Mouse (Mus musculus): Measurements from ENCODE around the gene Tssc4.

DNA sequence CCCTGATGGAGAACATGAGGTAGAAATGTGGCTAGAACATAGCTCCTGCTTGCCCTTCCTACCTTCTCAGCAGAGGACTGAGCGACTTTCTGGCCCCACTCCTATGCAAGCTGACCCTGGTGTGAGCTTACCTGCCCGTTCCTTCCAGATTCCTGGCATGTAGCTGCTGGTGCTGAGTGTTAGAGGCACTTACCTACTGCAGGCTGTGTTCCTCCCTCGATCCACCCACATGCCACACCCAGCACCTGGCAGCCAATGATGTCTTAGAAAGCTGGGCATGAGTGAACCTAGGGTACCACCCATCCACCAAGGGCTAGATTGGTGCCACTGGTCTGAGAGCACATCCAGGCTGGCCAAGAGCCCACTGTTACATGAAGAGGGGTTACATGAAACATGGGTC is 24.8 kb downstream of the Tssc4 start:
- no peak for TF ChIP-seq CTCF (IDR thresholded peaks at IDR 0.05; ENCODE audit: low read depth)
- TF ChIP-seq EP300 (IDR thresholded peaks at IDR 0.05; ENCODE audit: low read depth) = no peak
